Mouse (Mus musculus): ENCODE measurements around the gene Ppip5k2.

GRCm38 (mm10) chr1:97754392-97754791, 15.8 kb downstream of the Ppip5k2 start:
- no peak for TF ChIP-seq GATA1 (IDR thresholded peaks at IDR 0.05; ENCODE audit: borderline replicate concordance, low read length)
- no peak for TF ChIP-seq FLI1 (IDR thresholded peaks at IDR 0.05; ENCODE audit: low read length)

Measured in megakaryocyte, embryonic 14.5 days (primary cell).